Mouse (Mus musculus) ES-Bruce4 (cell line): ENCODE results near the gene BC025920.

Source experiments
- EP300 ChIP-seq: IDR thresholded peaks from 2 replicates; pipeline ENCODE4 v1.6.1; 2011; ENCODE audit warnings: low read depth, low read length; ENCODE audit not compliant: insufficient read depth
- POLR2A ChIP-seq: IDR thresholded peaks from one replicate; pipeline ENCODE4 v1.8.1; 2011; ENCODE audit warnings: low read length; ENCODE audit not compliant: insufficient read depth

DNA sequence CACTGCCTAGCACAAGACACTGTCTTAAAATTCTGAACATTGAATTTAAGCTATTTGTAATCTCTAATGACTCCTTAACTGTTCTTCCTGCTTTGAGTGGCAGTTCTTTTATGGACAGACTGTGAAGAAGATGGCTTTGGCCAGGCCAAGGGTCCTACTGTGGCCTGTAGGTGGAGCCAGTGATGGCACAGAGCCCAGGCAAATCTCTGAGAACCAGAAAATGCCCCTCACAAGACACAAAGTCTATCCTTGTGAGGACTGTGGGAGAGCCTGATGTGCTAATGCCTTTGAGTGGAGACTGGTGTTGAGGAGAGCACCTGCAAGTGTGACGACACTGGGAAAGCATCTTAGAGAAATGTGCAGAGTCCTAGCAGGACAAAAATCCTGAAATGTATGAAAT is 2.2 kb downstream of the BC025920 start:
- no peak for TF ChIP-seq POLR2A
- TF ChIP-seq EP300 = no peak
